Mouse (Mus musculus) kidney, postnatal 36 days (tissue): ENCODE measurements around the gene Notch2.

Experiments
- DNase-seq, 2 experiments: peaks; one replicate each; pipeline ENCODE4 v3.0.0; 2021 to 2022; ENCODE audit warnings: mixed read lengths in 2 of 2

Notch2 gene

GRCm38 (mm10) chr3:98013401-98014281, at the start of gene Notch2:
Gene Notch2, plus strand, starts transcription at chr3:98013527.
- peak; percentile 95 to 97 for DNase-seq

GRCm38 (mm10) chr3:97964878-97965353, 48.4 kb upstream of the Notch2 start:
- DNase-seq, result peak; percentile 16 to 39

- no peak for DNase-seq
Observed at GRCm38 (mm10) chr3:97967627-97968026, 45.7 kb upstream of the Notch2 start.

- DNase-seq, result no peak
Observed at GRCm38 (mm10) chr3:97968191-97968590, 45.1 kb upstream of the Notch2 start.

- no peak for DNase-seq
Observed at GRCm38 (mm10) chr3:97969019-97969418, 44.3 kb upstream of the Notch2 start.

- peak; percentile 12 to 36 for DNase-seq
Observed at GRCm38 (mm10) chr3:97971117-97971516, 42.2 kb upstream of the Notch2 start.

GRCm38 (mm10) chr3:97972200-97972599, 41.1 kb upstream of the Notch2 start:
- no peak for DNase-seq

- DNase-seq, result no peak
Observed at GRCm38 (mm10) chr3:97972707-97973106, 40.6 kb upstream of the Notch2 start.

- DNase-seq, result no peak
Observed at GRCm38 (mm10) chr3:97973306-97973705, 40.0 kb upstream of the Notch2 start.

GRCm38 (mm10) chr3:97974197-97974770, 39.0 kb upstream of the Notch2 start:
- DNase-seq, result no peak

GRCm38 (mm10) chr3:97976706-97977105, 36.6 kb upstream of the Notch2 start:
- DNase-seq, result peak in 1 of 2 experiments; percentile 38

GRCm38 (mm10) chr3:97978710-97979109, 34.6 kb upstream of the Notch2 start:
- DNase-seq, result no peak

- no peak for DNase-seq
Observed at GRCm38 (mm10) chr3:97980683-97981327, 32.5 kb upstream of the Notch2 start.

- no peak for DNase-seq
Observed at GRCm38 (mm10) chr3:97981376-97981906, 31.9 kb upstream of the Notch2 start.

- DNase-seq, result no peak
Observed at GRCm38 (mm10) chr3:97984870-97985506, 28.3 kb upstream of the Notch2 start.

GRCm38 (mm10) chr3:97985691-97986090, 27.6 kb upstream of the Notch2 start:
- DNase-seq, result no peak

GRCm38 (mm10) chr3:97987153-97987552, 26.2 kb upstream of the Notch2 start:
- no peak for DNase-seq

GRCm38 (mm10) chr3:97988756-97989155, 24.6 kb upstream of the Notch2 start:
- DNase-seq, result peak; percentile 60 to 73

- no peak for DNase-seq
Observed at GRCm38 (mm10) chr3:97990576-97990975, 22.8 kb upstream of the Notch2 start.

- DNase-seq, result no peak
Observed at GRCm38 (mm10) chr3:97992289-97992688, 21.0 kb upstream of the Notch2 start.

- no peak for DNase-seq
Observed at GRCm38 (mm10) chr3:97993196-97993595, 20.1 kb upstream of the Notch2 start.

GRCm38 (mm10) chr3:97993920-97994545, 19.3 kb upstream of the Notch2 start:
- no peak for DNase-seq
